Mouse (Mus musculus): ENCODE measurements around the gene Ddah1. TPM values are rescaled to one million over a fixed set of nuclear protein-coding genes. Genes with fewer than 3 reads are reported as not detected.
A peak's percentile ranks its signal among the peaks of the same experiment; 100 is the strongest.

The Ddah1 gene
- polyA plus RNA-seq, 1 experiment from 2014 or later: 15.6 TPM

DNA sequence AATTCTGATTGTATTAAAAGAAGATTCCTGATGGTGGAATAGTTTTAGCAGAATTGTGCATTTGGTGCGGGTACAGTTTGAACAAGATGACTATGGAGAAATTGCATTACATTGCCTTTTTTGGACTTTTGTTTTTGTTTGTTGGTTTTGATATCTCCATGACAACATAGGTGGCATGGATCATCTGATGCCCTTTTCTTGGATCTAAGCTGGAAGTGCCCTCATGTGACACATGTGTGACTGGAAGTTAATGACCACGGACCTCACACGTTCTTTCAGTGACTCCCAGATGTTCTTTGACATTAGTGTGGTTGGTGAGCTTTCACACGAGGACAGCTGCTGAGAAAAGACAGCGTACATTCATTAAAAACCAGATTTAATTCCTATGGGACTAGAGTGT lies 21.9 kb upstream of the Ddah1 start:
- ATAC-seq (ENCODE audit: insufficient number of reproducible peaks, low FRiP score, low TSS enrichment, low read depth): no peak
- no peak overlapping the region for H3K4me3 ChIP-seq (ENCODE audit: low read depth, low read length)
- no peaks in the 10 kb centered on the region for H3K36me3 ChIP-seq (ENCODE audit: control insufficient read depth, insufficient read depth, low read length)
- H3K9ac ChIP-seq (ENCODE audit: low read length): no peak overlapping the region
- no peaks in the 10 kb centered on the region for H3K9me3 ChIP-seq (ENCODE audit: control insufficient read depth, low read length)
- no peak overlapping the region for H3K4me2 ChIP-seq (ENCODE audit: low read depth, severe bottlenecking)
- H3K27ac ChIP-seq (replicated peaks; ENCODE audit: low read depth, low read length): no peak overlapping the region
- no peak for DNase-seq (ENCODE audit: low spot score)
- no peaks in the 10 kb centered on the region for H3K4me1 ChIP-seq (ENCODE audit: control insufficient read depth, insufficient read depth, low read length)
- WGBS: 57% methylated on average over 5 of the region's 5 CpGs
- no peaks in the 10 kb centered on the region for H3K27me3 ChIP-seq (ENCODE audit: control insufficient read depth, insufficient read depth, low read length)

- H3K4me3 ChIP-seq (ENCODE audit: low read depth, low read length): no peak overlapping the region
- no peak for DNase-seq (ENCODE audit: low spot score)
- 86% methylated on average over 14 of the region's 14 CpGs for WGBS
- no peak overlapping the region for H3K4me2 ChIP-seq (ENCODE audit: low read depth, severe bottlenecking)
- H3K9me3 ChIP-seq (ENCODE audit: control insufficient read depth, low read length): no peaks in the 10 kb centered on the region
- H3K27ac ChIP-seq (replicated peaks; ENCODE audit: low read depth, low read length): no peak overlapping the region
- H3K9ac ChIP-seq (ENCODE audit: low read length): no peak overlapping the region
- H3K4me1 ChIP-seq (ENCODE audit: control insufficient read depth, insufficient read depth, low read length): peaks cover 7% of the 10 kb centered on the region; the same call in 1 of the 2 replicates
- H3K36me3 ChIP-seq (ENCODE audit: control insufficient read depth, insufficient read depth, low read length): no peaks in the 10 kb centered on the region
- no peaks in the 10 kb centered on the region for H3K27me3 ChIP-seq (ENCODE audit: control insufficient read depth, insufficient read depth, low read length)
- ATAC-seq (ENCODE audit: insufficient number of reproducible peaks, low FRiP score, low TSS enrichment, low read depth): no peak
Measured at GRCm38 (mm10) chr3:145738662-145739061, 19.8 kb upstream of the Ddah1 start.

DNA sequence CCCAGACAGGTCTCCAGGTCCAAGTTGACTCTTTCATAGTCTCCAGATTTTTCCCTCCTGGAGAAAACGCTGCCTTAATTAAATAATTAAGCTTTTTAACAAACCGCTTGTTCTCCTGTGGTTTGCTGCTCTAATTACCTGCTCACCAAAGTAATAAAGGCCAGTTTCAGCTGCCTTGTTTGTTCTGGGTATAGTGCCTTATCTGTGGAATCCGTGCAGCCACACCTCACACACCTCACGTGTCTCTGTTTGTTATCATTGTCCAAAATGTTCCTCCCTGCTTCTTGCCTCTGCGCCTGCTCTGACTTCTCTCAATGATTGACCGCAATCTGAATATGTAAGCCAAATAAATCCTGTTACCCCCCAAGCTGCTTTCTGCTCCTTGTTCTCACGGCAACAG lies 18.6 kb upstream of the Ddah1 start:
- 54% methylated on average over 7 of the region's 7 CpGs for WGBS
- ATAC-seq (ENCODE audit: insufficient number of reproducible peaks, low FRiP score, low TSS enrichment, low read depth): no peak
- no peak overlapping the region for H3K4me2 ChIP-seq (ENCODE audit: low read depth, severe bottlenecking)

DNA sequence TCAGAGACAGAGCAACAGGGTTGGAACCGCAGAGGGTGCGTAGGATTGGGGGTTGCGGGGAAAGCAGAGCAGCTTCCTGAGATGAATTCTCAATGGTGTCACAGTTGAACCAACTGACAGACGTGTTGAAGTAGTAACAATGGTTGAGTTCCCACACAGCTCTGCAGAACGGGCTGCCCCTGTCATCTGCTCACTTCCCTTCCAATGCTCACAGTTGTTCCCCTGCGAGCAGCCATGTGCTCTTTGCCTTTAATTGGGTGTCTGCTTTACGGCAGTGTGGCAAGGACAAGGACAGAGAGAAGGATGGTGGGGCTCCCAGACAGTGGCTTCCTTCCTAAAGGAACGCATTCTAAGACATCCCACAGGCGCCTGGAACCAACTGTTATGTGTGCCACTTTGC lies 15.4 kb upstream of the Ddah1 start:
- no peak overlapping the region for H3K27ac ChIP-seq (replicated peaks; ENCODE audit: low read depth, low read length)
- no peaks in the 10 kb centered on the region for H3K27me3 ChIP-seq (ENCODE audit: control insufficient read depth, insufficient read depth, low read length)
- ATAC-seq (ENCODE audit: insufficient number of reproducible peaks, low FRiP score, low TSS enrichment, low read depth): no peak
- no peak overlapping the region for H3K9ac ChIP-seq (ENCODE audit: low read length)
- H3K4me2 ChIP-seq (ENCODE audit: low read depth, severe bottlenecking): no peak overlapping the region
- H3K4me3 ChIP-seq (ENCODE audit: low read depth, low read length): no peak overlapping the region
- H3K9me3 ChIP-seq (ENCODE audit: control insufficient read depth, low read length): no peaks in the 10 kb centered on the region
- H3K36me3 ChIP-seq (ENCODE audit: control insufficient read depth, insufficient read depth, low read length): no peaks in the 10 kb centered on the region
- 44% methylated on average over 9 of the region's 9 CpGs for WGBS
- DNase-seq (ENCODE audit: low spot score): no peak
- H3K4me1 ChIP-seq (ENCODE audit: control insufficient read depth, insufficient read depth, low read length): peaks cover 7% of the 10 kb centered on the region; the same call in 1 of the 2 replicates

More for the DNA sequence above, 18.6 kb upstream of the Ddah1 start:
- Histone ChIP-seq H3K9me3 (ENCODE audit: control insufficient read depth, low read length) (no peaks in the 10 kb centered on the region), H3K4me3 (ENCODE audit: low read depth, low read length) (no peak overlapping the region), H3K36me3 (ENCODE audit: control insufficient read depth, insufficient read depth, low read length) (no peaks in the 10 kb centered on the region), H3K9ac (ENCODE audit: low read length) (no peak overlapping the region), H3K27me3 (ENCODE audit: control insufficient read depth, insufficient read depth, low read length) (no peaks in the 10 kb centered on the region), H3K27ac (replicated peaks; ENCODE audit: low read depth, low read length) (no peak overlapping the region), H3K4me1 (ENCODE audit: control insufficient read depth, insufficient read depth, low read length) (peaks cover 7% of the 10 kb centered on the region; the same call in 1 of the 2 replicates)
- DNase-seq (ENCODE audit: low spot score): no peak

- WGBS: 49% methylated on average over 9 of the region's 9 CpGs
- peak; percentile 47; the same call in 1 of the 2 replicates for ATAC-seq (ENCODE audit: insufficient number of reproducible peaks, low FRiP score, low TSS enrichment, low read depth)
- no peak overlapping the region for H3K27ac ChIP-seq (replicated peaks; ENCODE audit: low read depth, low read length)
Measured at GRCm38 (mm10) chr3:145743476-145744027, 14.9 kb upstream of the Ddah1 start.

GRCm38 (mm10) chr3:145748626-145749025 lies 9.8 kb upstream of the Ddah1 start:
- Histone ChIP-seq H3K4me1 (ENCODE audit: control insufficient read depth, insufficient read depth, low read length) (no peaks in the 10 kb centered on the region; the same call in 1 of the 2 replicates), H3K36me3 (ENCODE audit: control insufficient read depth, insufficient read depth, low read length) (no peaks in the 10 kb centered on the region), H3K27me3 (ENCODE audit: control insufficient read depth, insufficient read depth, low read length) (no peaks in the 10 kb centered on the region), H3K9ac (ENCODE audit: low read length) (no peak overlapping the region), H3K9me3 (ENCODE audit: control insufficient read depth, low read length) (no peaks in the 10 kb centered on the region), H3K27ac (replicated peaks; ENCODE audit: low read depth, low read length) (no peak overlapping the region), H3K4me3 (ENCODE audit: low read depth, low read length) (no peak overlapping the region), H3K4me2 (ENCODE audit: low read depth, severe bottlenecking) (no peak overlapping the region)
- 72% methylated on average over 1 of the region's 1 CpGs for WGBS
- no peak for DNase-seq (ENCODE audit: low spot score)
- no peak for ATAC-seq (ENCODE audit: insufficient number of reproducible peaks, low FRiP score, low TSS enrichment, low read depth)

More at GRCm38 (mm10) chr3:145743476-145744027, 14.9 kb upstream of the Ddah1 start:
- H3K27me3 ChIP-seq (ENCODE audit: control insufficient read depth, insufficient read depth, low read length): no peaks in the 10 kb centered on the region
- H3K4me2 ChIP-seq (ENCODE audit: low read depth, severe bottlenecking): no peak overlapping the region
- peaks cover 7% of the 10 kb centered on the region; the same call in 1 of the 2 replicates for H3K4me1 ChIP-seq (ENCODE audit: control insufficient read depth, insufficient read depth, low read length)
- no peak overlapping the region for H3K4me3 ChIP-seq (ENCODE audit: low read depth, low read length)
- H3K9ac ChIP-seq (ENCODE audit: low read length): no peak overlapping the region
- H3K36me3 ChIP-seq (ENCODE audit: control insufficient read depth, insufficient read depth, low read length): no peaks in the 10 kb centered on the region
- DNase-seq (ENCODE audit: low spot score): no peak
- H3K9me3 ChIP-seq (ENCODE audit: control insufficient read depth, low read length): no peaks in the 10 kb centered on the region

DNA sequence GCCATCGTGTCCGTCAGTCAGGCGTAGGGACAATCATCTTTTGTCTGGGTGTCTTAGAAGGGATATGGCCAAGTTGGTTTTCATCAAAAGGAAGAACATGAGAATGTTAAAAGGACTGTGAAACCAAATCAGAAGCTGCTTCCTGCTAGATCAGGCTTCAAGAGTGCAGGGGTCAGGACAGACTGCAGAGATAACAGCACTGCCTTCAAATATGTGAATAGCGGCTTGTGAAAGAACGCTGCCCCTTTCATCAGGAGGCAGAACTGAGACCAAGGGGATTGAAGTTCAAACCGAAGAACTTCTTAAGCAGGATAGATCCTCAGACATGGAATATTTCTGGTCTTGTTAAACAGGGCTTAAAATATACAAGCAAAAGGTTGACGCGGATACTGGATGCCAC lies 2.0 kb upstream of the Ddah1 start:
- Histone ChIP-seq H3K4me1 (ENCODE audit: control insufficient read depth, insufficient read depth, low read length) (peaks cover 3% of the 10 kb centered on the region; the same call in 1 of the 2 replicates), H3K4me2 (ENCODE audit: low read depth, severe bottlenecking) (no peak overlapping the region), H3K9me3 (ENCODE audit: control insufficient read depth, low read length) (no peaks in the 10 kb centered on the region), H3K36me3 (ENCODE audit: control insufficient read depth, insufficient read depth, low read length) (no peaks in the 10 kb centered on the region), H3K9ac (ENCODE audit: low read length) (no peak overlapping the region), H3K27me3 (ENCODE audit: control insufficient read depth, insufficient read depth, low read length) (peaks cover 22% of the 10 kb centered on the region), H3K27ac (replicated peaks; ENCODE audit: low read depth, low read length) (no peak overlapping the region), H3K4me3 (ENCODE audit: low read depth, low read length) (no peak overlapping the region)
- 89% methylated on average over 8 of the region's 8 CpGs for WGBS
- ATAC-seq (ENCODE audit: insufficient number of reproducible peaks, low FRiP score, low TSS enrichment, low read depth) (no peak), DNase-seq (ENCODE audit: low spot score) (no peak)

- H3K27me3 ChIP-seq (ENCODE audit: control insufficient read depth, insufficient read depth, low read length): peaks cover 22% of the 10 kb centered on the region
- no peak for ATAC-seq (ENCODE audit: insufficient number of reproducible peaks, low FRiP score, low TSS enrichment, low read depth)
- H3K4me1 ChIP-seq (ENCODE audit: control insufficient read depth, insufficient read depth, low read length): peaks cover 3% of the 10 kb centered on the region; the same call in 1 of the 2 replicates
- H3K9ac ChIP-seq (ENCODE audit: low read length): no peak overlapping the region
- H3K4me3 ChIP-seq (ENCODE audit: low read depth, low read length): no peak overlapping the region
- 62% methylated on average over 8 of the region's 8 CpGs for WGBS
- H3K4me2 ChIP-seq (ENCODE audit: low read depth, severe bottlenecking): no peak overlapping the region
- no peaks in the 10 kb centered on the region for H3K9me3 ChIP-seq (ENCODE audit: control insufficient read depth, low read length)
- H3K27ac ChIP-seq (replicated peaks; ENCODE audit: low read depth, low read length): no peak overlapping the region
- no peak for DNase-seq (ENCODE audit: low spot score)
- H3K36me3 ChIP-seq (ENCODE audit: control insufficient read depth, insufficient read depth, low read length): no peaks in the 10 kb centered on the region
Measured at GRCm38 (mm10) chr3:145757177-145757576, 1.3 kb upstream of the Ddah1 start.

DNA sequence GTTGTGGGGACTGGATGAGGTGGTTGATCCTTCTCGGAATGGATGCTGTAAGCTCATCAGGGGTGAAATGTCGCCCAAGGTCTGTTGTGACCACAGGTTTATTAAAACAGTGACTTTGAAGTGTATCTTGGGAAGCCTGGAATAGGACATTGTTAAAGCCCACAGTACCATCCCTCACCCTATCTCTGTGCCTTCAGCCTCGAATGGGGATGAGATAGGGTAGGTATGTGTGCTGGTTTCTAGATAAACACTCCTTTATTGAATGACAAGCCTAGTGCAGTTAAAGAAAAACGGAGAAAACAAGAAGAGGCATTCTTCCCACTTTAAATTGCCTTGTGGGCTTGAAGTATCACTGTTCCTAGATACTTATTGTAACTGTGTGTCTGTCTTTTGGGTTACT lies 631 bp upstream of the Ddah1 start:
- Histone ChIP-seq H3K9me3 (ENCODE audit: control insufficient read depth, low read length) (no peaks in the 10 kb centered on the region), H3K4me1 (ENCODE audit: control insufficient read depth, insufficient read depth, low read length) (peaks cover 3% of the 10 kb centered on the region; the same call in 1 of the 2 replicates), H3K4me3 (ENCODE audit: low read depth, low read length) (no peak overlapping the region; the same call in 1 of the 2 replicates), H3K4me2 (ENCODE audit: low read depth, severe bottlenecking) (peak overlapping the region; percentile 98; the same call in 1 of the 2 replicates), H3K36me3 (ENCODE audit: control insufficient read depth, insufficient read depth, low read length) (no peaks in the 10 kb centered on the region), H3K9ac (ENCODE audit: low read length) (no peak overlapping the region), H3K27ac (replicated peaks; ENCODE audit: low read depth, low read length) (no peak overlapping the region), H3K27me3 (ENCODE audit: control insufficient read depth, insufficient read depth, low read length) (peaks cover 22% of the 10 kb centered on the region)
- ATAC-seq (ENCODE audit: insufficient number of reproducible peaks, low FRiP score, low TSS enrichment, low read depth) (no peak), DNase-seq (ENCODE audit: low spot score) (no peak)
- WGBS: 38% methylated on average over 4 of the region's 4 CpGs

Measured in limb, embryonic 11.5 days (tissue).